Mouse (Mus musculus) lung, postnatal 4 days (tissue): ENCODE measurements around the gene Wbp1l.
A peak's percentile ranks its signal among the peaks of the same experiment; 100 is the strongest.

Experiments used
- DNase-seq, 2 experiments: peaks; one replicate each; pipeline ENCODE4 v3.0.0; 2021

The Wbp1l gene

DNA sequence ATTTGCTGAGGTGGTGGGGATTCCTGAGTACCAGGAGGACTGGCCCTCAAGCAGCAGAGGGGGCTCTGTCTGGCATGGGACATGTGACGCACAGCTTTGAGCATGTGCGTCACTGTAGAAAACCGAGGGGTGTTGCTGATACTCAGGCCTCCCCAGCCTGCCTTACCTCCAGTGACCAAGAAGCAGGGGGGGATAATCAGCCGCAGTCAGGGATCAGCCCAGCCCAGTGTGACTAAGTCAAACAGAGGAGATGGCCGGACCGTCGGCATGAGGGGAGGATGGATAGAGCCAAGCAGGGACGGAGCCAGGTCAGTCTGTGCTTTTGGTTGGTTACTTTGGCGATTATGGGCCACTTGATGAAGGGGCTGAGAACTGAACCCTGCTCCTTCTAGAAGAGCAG is 32.8 kb downstream of the Wbp1l start:
- no peak for DNase-seq

DNA sequence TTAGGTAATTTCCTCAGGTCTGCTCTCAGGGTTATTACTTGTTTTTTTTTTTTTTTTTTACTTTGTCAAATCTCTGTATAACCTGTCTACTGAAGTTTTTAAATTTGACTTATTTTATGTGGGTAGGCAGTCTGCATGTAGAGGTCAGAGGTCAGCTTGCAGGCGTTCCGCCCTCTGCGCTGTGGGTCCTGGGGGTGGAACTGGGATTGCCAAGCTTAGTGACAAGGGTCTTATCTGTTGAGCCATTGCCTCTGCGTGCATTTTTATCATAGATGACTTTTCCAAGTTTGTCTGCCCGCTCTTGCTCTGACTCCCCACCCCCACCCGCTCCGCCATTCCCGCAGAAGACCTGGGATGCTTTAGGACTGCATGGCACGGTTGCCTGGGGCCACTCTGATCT is 36.9 kb downstream of the Wbp1l start:
- DNase-seq = no peak

- DNase-seq = no peak
These were observed 38.7 kb downstream of the Wbp1l start for GRCm38 (mm10) chr19:46637598-46637997.

DNA sequence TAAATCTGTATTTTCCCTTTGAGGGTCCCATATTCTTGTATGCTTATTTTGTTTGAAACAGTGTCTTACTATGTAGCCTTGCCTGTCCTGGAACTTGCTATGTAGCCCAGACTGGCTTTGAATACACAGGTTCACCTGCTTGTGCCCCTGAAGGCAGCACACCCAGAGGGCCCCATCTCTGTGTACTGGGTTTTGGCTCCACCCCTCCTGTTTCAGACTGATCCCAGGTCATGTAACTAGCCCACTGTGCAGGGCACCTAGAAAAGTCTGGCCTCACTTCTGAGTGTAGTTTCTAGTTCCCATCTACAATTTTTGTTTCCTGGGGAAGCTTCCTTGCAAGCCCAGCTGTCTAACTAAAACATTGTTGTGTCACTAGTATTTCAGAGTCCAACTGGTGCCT is 40.2 kb downstream of the Wbp1l start:
- DNase-seq = no peak

GRCm38 (mm10) chr19:46639496-46639895 is 40.6 kb downstream of the Wbp1l start:
- DNase-seq = peak; percentile 54 to 78

DNA sequence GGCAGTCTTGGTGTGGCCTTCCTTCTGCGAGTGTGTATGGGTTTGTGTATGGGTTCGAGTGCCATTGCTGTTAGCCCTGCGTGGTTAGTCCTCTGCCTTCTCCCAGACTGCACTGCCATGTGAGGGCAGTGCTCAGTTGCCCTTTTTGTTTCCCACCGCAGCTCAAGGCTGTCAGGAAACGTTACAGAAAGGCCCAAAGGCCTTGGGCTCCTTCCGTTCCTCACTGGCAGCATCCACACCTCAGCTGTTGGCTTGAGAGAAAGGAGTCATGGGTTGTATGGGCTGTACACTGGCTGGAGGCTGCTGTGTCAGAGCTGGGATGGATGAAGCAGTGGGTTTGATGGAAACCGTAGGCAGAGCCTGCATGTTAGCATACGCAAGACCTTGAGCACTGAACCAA is 41.9 kb downstream of the Wbp1l start:
- DNase-seq = no peak

DNA sequence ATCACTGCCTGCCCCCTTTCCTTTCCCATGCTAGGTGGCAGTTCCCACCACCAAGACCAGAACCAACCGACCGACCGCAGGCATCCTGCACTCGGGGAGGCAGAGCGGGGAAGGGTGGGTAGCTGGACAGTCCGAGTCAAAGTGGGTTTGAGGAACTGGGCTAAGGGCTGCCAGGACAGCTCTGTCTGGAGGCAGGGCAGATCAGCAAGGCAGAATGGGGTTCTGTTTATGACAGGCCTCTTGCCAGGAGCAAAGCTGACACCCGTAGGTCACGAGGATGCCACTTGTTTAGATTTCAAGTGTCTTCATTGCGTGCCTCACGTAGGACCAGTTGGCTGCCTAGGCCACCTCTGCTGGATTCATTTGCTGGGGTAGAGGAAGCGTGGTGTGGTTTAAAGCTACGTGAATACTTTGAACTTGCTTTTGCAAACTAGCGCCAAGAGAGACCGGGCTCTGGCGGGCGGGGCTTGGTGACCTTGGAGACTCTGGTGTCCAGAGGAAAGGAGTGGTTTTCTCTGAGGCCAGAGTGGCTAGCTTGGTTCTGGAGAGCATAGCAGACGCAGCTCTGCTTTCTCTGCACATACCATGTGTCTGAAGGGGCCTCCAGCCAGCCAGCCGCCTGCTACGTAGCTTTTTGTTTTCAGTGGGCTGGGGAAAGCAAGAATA is 42.7 kb downstream of the Wbp1l start:
- peak; percentile 79 to 86 for DNase-seq

DNA sequence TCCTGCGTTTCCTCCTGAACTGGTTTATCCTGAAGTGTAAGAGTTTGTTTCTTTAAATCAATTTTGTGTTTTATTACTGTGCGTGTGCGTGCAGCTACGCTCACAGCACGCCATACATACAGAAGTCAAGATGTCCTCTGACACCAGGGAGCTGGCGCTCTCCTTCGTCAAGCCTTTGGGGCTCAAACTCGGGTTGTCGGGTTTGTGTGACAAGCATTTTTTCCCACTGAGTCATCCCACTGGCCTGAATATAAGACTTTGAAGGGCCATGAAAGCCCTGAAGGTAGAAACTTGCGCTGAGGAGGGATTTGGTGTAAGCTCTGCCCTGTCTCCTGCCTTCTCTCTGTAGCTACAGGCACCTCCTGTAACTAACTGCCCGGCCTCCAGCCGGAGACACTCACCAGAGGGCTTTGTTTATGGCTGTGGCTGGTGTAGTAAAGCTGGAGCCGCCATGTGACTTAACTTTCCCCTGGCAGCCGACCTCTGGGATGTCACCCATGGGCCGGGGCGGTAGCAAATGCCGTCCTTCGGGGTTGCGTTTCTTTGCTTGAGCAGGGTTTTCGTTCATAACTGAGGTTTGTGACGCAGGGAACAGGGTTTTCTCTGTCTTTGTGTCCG is 43.4 kb downstream of the Wbp1l start:
- no peak for DNase-seq

GRCm38 (mm10) chr19:46643236-46643635 is 44.4 kb downstream of the Wbp1l start:
- DNase-seq = no peak

- DNase-seq = no peak
These were observed 45.5 kb downstream of the Wbp1l start for GRCm38 (mm10) chr19:46644343-46644792.

- DNase-seq = peak in 1 of 2 experiments; percentile 58
These were observed 46.1 kb downstream of the Wbp1l start for GRCm38 (mm10) chr19:46644793-46645602.

GRCm38 (mm10) chr19:46646041-46646481 is 47.2 kb downstream of the Wbp1l start:
- no peak for DNase-seq

DNA sequence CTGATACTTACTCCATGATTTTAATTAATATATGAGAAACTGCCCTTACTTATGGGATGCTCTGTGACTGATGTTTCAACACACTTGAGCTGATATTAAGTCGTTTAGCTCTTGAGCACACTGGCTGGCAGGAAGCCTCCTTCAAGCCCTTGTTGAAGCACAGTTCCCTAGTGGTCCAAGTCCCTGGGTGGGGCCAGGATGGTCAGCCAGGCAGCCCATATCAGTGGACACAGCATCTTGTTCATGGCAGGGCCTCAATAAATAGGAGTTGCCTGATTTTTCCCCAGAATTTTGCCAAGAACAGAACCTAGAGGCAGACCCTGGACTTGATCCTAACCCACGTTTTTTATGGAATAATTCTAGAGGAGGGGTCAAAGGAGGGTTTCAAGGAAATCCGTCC is 48.4 kb downstream of the Wbp1l start:
- DNase-seq = no peak

GRCm38 (mm10) chr19:46647850-46648249 is 49.0 kb downstream of the Wbp1l start:
- DNase-seq = no peak

DNA sequence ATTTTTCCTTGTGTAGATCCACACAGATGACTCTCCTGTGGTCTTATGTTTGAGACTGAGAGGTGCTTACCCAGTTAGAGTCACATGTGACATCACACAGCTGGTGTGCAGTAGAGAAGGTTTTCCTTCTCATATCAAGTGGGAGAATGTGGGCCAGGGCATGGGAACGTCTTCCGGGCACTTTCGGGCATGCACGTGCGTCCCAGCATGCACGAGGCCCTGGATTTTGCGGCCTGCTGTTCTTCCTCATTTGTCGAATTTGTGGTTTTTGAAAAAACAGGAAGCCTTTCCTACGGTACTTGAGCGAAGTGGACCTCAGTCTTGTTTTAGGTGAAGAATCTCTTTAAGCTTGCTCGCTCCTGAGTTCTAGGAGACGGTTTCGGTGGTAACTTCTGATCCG is 49.7 kb downstream of the Wbp1l start:
- DNase-seq = no peak

GRCm38 (mm10) chr19:46653188-46653587 is 54.3 kb downstream of the Wbp1l start:
- no peak for DNase-seq

DNA sequence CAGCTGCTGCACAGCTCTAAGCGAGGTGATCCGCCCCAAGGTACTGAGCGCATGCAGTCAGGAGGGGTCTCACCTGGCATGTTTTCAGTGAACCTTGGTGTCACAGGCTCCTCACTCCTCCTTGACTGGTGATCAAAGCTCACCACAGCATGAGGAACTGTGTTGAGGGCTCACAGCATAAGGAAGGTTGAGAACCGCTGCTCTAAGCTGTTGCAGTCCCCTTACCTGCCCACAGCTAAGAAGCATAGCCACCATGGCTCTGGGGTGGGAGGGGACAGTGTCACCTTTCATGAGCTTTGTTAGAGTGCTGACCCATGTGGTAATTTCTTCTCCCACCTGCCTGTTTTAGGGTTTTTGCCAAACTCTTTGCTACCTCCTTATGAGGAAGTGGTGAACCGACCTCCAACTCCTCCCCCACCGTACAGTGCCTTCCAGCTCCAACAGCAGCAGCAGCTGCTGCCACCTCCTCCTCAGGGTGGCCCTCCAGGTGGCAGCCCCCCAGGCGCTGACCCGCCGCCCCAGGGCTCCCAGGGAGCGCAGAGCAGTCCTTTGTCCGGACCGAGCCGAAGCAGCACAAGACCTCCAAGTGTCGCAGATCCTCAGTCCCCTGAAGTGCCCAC is 54.8 kb downstream of the Wbp1l start:
- no peak for DNase-seq

- no peak for DNase-seq
These were observed 56.7 kb downstream of the Wbp1l start for GRCm38 (mm10) chr19:46655626-46656025.

- no peak for DNase-seq
These were observed 57.4 kb downstream of the Wbp1l start for GRCm38 (mm10) chr19:46656151-46656840.

DNA sequence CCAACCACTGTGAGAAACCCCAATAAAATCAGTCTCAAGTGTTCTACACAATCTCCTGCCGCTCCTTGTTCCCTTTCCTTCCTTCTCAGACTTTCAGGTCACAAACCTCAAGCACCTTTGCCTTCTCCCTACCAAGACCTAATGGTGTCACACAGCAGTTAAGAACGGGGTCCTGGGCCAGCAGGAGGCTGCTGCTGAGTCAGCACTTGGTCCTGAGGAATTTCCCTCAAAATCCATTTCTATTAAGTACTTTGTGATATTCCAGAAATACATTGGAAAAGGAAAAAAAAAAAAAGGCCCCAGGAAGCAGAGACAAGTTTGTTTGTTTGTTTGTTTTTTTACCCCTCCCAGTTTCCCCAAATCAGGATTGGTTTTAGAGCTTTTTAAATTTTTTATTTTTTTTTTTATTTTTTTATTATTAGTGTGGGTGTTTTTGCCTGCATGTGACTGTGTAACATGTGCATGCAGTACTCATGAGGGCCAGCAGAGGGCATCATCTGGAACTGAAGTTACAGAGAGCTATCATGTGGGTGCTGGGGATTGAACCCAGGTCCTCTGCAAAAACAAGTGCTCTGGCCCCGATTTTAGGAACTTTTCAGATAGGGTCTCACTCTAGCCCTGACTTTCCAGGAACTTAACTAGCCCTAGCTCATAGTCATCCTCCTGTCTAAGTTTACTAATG is 58.6 kb downstream of the Wbp1l start:
- no peak for DNase-seq

GRCm38 (mm10) chr19:46658348-46658747 is 59.5 kb downstream of the Wbp1l start:
- DNase-seq = no peak

DNA sequence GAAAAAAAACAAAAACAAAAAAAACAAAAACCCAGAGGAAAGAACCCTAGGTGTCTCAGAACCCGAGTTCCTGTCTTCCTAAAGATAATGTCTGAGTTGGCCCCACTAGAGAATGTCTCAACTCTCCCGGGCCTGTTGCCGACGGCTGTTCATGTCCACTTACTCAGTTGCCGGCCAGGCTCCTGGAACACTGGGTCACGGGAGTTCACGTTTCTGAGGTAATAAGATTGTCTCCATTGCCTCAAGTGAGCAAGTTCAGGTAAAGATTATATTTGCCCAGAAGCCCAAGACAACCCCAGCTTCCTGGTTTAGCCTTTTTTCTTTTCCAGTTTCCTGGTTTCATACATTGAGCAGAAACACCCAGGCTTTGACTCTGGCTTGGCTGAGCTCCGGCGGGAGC is 60.0 kb downstream of the Wbp1l start:
- no peak for DNase-seq
